Mouse (Mus musculus) ES-E14 (cell line): Measurements from ENCODE around the gene Dmrt3.

Experiments
- CHD2 ChIP-seq: IDR thresholded peaks from 2 replicates; pipeline ENCODE4 v1.6.1; 2014; ENCODE audit warnings: mild to moderate bottlenecking, low read depth, low read length, inconsistent platforms
- MAFK ChIP-seq: IDR thresholded peaks from 2 replicates; pipeline ENCODE4 v1.6.1; 2014; ENCODE audit warnings: mild to moderate bottlenecking, low read depth, low read length, inconsistent platforms; ENCODE audit not compliant: insufficient read depth

GRCm38 (mm10) chr19:25669593-25670248 is 59.6 kb downstream of the Dmrt3 start:
- TF ChIP-seq CHD2 (no peak), MAFK (no peak)
